Mouse (Mus musculus) heart, postnatal 0 days (tissue): Measurements from ENCODE around the gene Txn2.

Experiments
- CTCF ChIP-seq: IDR thresholded peaks from 2 replicates; pipeline ENCODE4 v1.5.1; 2016; ENCODE audit warnings: antibody characterized with exemption, control low read depth, low read depth
- EP300 ChIP-seq: IDR thresholded peaks from 2 replicates; pipeline ENCODE4 v1.6.1; 2016; ENCODE audit warnings: antibody characterized with exemption, low read depth

DNA sequence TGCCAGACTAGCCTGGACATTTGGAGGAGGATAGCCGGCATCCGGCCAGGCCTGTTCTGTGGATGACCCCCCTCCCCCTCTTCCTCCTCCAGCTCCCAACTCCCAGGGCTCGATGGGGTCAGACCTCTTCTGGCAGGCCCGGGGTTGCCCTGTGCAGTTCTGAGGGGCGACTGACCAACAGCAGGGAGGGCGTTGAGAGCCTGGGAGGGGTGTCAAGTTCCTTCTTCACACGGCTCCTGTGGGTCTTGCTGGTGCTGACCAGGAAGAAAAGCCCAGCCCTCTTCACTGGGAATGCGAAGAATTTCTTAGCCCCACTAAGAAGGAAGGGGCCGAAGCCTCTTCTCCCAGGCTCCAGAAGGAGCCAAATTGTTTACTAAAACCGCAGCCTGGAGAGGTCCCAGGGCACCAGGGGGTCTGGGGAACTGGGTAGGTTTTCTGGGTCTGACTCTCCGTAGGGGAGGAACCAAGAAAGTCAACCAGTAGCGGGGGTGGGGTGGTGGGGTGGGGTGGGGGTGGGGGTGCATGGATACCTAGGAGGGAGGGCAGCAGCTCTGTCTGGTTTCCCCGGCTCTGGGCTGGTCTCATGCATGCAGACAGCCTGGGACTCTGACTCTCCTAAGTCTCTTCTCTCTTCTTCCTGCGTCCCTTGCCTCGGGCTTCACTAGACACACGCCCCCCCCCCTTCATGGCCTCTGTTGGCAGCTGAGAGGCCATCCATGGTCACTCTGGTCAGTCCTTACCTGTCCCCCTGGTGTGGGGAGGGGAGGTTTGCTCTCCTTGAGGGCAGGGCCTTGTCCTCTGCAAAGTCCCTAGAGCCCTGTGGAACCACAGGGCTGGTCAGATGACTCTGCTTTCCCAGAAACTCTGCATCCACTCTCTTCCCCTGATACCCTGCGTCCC is 45.8 kb downstream of the Txn2 start:
- TF ChIP-seq EP300, result no peak
- TF ChIP-seq CTCF, result no peak
